Mouse (Mus musculus) urinary bladder, adult 2 months (tissue): ENCODE results near the gene Rnf182. TPM values are rescaled to one million over a fixed set of nuclear protein-coding genes. Genes with fewer than 3 reads are reported as not detected.

Experiments
- DNase-seq: peaks from one replicate; pipeline ENCODE4 v3.0.0; 2022; ENCODE audit warnings: low spot score
- polyA plus RNA-seq: library from polyadenylated mRNA; depleted of rRNA; stranded (reverse); fragments of >200 nt; gene quantifications from 2 replicates; pipeline ENCODE4 v1.2.3, GENCODE M21; 2012; rRNA removed

Rnf182 gene
- 0.60 and 0.83 TPM in 2 replicates for polyA plus RNA-seq

DNA sequence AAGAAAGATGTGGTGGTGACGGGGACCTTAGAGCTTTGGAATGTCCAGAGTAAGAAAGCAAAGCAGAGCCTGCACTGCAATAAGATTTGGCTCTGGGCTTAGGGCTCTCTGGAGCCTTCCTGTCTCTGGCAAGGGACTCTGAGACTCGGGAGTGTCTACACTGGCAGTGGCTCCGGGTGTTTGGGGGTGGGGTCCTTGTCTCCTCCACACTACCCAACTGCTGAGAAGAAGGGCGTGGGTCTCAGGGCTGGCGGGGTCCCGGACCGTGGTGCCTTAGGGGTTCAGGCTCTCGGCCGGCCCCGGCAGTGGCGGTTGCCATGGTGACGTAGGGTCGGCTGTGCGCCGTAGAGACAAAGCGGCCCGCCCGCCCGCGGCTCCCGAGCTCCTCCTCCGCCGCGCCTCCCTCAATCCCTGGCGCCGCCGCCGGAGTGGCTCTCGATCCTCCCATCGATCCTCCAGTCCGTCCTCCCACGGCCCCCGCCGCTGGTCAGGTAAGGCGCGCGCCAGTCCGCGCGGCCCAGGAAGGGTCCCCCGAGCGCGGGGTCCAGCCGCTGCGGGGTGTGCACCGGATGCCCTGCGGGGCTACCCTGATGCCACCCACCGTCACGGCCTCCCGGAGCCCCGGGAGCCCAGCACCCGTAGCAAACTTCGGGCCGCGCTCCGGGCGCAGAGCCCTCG is at the start of gene Rnf182:
Gene Rnf182 (plus strand): TSS at position 134 of the 678 bp plus-strand sequence.
- peak; percentile 38 for DNase-seq

DNA sequence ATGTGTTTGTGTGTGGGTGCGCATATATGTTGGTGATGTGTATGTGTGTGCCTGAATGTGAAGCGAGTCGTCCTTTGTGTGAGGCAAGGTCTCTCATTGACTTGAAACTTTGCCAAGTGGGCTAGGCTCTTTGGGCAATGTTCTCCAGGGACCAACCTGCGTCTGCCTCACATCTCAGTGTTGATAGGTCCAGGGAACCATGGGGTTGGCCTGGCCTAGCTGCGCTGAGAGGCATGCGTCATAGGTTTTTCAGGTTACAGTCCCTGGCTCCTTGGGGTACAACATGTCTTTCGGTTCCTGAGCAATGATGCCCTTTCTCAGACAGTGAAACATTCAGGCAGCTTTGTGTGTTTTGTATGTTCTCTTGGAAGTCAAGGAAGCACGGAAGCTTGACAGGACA is 49.3 kb upstream of the Rnf182 start:
- no peak for DNase-seq

DNA sequence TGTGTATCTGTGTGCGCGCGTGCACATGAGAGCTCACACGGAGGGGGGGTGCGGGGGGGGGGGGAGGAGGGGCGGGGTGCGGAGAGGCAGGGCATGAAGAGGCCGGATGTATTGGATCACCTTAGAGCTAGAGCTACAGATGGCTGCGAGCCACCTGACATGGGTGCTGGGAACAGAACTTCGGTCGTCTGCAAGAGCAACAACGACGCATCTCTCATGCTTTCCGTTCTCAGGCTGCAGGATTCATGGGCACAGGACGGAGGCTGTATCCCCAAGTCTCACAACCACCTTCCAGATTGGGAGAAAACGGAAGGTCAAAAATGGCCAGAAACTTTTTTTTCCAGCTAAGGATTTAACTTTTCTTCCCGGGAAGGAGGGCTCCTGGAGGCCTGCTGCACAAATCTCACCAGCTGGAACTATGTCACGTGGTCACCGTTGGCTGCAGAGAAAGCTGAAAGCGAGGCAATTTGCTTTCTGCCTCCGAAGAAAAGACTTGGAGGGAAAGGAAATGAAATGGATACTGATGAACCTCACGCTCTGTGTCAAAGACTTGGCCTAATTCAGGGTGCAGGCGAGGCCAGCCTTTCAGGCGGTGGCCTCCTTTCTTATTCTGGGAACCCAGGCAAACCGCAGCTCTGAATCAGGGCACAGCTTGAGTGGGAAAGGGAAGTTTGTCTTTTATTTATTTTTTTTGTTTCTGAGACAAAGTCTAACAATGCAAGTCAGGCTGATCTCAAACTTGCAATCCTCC is 48.2 kb upstream of the Rnf182 start:
- no peak for DNase-seq

DNA sequence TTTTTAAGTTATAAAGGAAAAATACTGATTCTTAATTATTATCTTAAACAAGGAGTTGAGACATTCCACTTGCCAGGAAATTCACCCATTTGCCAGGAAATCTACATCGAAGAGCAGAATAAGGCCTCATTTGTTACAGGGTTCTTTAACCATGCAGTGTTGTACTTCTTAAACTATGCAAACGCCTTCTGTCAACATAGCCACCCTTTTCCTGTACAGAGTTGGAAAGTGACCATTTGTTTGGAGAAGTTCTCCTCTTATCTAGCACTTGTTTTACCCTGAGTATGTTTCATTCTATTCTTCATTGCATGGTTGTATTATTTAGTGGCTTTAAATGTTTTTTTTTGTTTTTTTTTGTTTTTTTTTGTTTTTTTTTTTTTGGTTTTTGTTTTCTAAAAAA is 41.5 kb upstream of the Rnf182 start:
- no peak for DNase-seq

DNA sequence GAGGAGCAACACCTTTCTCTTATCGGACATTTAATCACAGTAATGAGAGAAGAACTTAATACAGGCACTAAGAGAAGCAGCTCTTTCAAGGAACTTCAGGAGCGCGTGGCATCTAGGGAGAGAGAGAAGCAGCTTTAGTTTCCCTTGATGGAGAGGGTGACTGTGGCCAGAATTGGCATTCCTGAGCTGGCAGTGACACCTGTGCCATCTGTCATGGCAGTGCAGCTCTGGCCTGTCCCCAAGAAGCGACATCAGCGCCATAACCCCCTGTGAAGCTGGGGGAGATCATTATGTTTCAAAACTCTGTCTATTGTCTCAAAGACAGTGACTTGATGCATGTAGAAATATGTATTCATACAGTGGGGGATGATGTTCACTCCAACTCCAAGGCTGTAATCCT is 40.1 kb upstream of the Rnf182 start:
- DNase-seq = no peak

DNA sequence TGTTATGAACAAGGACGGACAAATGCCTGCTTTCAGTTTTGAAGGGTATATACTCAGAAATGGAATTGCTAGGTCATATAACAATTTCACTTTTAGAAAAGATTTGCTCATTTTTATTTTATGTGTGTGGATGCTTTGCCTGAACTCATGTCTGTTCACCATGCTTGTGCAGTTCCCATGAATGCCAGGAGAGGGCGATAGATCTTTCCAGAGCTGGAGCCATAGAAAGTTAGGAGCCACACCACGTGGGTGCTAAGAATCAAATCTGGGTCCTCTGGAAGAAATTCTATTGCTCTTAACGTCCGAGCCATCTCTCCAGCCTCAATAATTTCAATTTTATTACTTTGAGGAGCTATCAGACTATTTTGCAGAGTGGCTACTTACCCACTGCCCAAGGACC is 38.3 kb upstream of the Rnf182 start:
- DNase-seq = no peak

DNA sequence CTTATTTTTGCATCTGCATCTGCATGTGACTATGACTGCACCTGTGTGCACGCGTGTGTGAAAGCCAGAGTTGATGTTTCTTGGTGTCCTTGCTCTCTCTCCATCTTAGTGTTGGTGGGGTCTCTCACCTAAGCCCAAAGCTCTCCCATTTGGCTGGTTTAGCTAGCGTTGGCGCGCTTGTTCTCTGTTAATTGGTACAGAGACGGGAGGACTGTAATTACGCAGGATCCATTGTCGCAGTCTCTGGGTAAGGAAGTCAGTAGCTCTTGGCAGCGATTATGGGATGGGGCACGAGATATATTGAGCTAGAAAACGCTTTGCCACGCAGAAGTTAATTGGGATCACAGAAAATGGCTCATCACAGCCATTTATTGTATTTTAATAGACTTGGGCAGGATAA is 37.7 kb upstream of the Rnf182 start:
- DNase-seq = no peak

DNA sequence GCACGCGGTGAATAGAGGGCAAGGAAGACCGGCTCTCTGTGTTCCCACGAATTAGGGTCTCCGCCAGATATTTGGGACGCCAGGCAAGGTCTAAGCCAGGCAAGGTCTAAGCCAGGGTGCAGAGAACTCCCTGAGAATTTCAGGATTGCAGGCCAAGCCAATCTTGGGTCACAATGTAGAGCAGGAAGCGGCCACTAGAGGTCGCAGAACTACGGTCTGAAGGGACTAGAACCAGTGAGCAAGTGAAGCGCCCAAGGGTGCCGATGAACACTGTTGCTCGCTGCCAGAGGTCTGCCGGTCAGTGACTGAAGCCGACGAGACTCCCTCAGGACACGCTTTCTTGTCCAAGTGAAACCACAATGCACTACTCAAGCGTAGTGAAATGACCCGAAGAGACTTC is 35.8 kb upstream of the Rnf182 start:
- no peak for DNase-seq

DNA sequence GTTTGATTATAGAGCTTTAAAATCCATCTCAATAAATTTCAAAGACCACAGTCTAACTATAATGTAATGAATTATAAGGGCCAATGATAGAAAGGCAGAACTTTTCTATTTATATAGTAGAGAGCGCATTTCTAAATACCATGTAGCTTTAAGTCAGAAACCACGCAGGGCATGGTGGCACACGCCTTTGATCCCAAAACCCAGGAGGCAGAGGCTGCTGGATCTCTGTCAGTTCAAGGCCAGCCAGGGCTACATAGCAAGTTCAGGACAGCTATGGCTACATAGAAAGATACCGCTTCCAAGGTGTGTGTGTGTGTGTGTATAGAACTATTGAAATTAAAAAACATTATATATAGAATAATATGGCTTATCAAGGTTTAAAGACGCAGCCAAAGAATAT is 34.8 kb upstream of the Rnf182 start:
- DNase-seq = no peak

DNA sequence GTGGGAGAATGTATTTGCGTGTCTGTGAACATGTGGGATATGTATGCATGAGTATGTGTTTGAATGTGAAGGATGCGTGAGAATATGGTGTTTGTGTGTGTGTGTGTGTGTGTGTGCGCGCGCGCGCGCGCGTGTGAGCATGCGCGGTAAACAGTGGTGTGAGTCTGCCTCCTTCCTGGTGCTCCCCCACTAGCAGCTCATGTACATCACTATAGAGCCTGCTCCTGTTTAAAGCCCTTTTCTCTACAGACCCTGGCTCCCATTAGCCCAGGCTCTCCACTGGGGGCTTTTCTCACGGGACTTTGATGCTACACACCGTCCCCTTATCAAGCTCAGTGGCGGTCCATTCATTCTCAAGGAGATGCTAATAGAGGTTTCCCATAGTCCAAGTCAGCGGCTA is 32.5 kb upstream of the Rnf182 start:
- no peak for DNase-seq

DNA sequence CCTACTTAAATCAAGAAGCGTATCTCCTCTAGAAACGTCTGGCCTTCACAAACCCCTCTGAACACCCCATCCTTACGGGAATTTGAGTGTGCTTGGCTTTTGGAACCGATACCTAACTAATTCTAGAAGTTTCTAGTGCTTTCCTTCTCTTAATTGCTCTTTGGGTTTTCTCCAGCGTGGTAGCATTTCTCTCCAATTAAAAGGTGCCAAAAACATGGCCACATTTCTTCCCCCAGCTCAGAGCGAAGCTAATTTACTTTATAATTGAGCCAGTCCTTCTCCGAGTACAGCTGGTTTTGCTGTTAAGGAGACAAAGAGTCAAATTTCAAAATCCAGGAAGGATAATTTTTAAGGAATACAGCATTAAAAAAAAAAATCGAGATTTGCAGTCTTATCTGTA is 32.0 kb upstream of the Rnf182 start:
- DNase-seq = no peak

DNA sequence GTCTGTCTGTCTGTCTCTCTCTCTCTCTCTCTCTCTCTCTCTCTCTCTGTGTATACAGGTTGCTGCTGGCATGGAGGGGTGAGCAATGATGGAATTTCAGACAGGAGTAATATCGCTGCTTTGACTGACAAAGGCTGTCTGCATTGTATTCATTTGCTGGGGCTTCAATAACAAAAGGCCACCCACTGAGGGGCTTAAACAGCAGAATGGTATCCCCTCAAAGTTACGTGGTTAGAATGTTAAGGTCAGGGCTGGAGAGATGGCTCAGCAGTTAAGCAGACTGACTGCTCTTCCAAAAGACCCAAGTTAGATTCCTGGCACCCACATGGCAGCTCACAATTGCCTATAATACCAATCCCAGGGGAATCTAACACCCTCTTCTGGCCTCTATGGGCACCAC is 30.2 kb upstream of the Rnf182 start:
- no peak for DNase-seq

DNA sequence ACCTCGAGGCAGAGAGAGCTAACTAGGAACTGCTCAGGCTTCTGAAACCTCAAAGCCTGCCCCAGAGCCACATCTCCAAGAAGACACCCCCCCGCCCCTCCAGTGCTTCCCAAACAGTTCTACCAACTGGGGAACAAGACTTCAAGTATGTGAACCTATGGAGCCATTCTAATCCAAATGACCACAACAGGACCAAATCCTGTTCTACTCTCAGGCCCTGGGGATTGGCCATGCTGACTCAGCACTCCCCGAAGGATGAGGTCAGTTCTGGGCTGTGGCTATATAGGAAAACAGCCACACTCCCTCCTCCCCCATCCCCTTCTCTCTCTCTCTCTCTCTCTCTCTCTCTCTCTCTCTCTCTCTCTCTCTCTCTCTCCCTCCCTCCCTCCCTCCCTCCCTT is 28.5 kb upstream of the Rnf182 start:
- DNase-seq = no peak

DNA sequence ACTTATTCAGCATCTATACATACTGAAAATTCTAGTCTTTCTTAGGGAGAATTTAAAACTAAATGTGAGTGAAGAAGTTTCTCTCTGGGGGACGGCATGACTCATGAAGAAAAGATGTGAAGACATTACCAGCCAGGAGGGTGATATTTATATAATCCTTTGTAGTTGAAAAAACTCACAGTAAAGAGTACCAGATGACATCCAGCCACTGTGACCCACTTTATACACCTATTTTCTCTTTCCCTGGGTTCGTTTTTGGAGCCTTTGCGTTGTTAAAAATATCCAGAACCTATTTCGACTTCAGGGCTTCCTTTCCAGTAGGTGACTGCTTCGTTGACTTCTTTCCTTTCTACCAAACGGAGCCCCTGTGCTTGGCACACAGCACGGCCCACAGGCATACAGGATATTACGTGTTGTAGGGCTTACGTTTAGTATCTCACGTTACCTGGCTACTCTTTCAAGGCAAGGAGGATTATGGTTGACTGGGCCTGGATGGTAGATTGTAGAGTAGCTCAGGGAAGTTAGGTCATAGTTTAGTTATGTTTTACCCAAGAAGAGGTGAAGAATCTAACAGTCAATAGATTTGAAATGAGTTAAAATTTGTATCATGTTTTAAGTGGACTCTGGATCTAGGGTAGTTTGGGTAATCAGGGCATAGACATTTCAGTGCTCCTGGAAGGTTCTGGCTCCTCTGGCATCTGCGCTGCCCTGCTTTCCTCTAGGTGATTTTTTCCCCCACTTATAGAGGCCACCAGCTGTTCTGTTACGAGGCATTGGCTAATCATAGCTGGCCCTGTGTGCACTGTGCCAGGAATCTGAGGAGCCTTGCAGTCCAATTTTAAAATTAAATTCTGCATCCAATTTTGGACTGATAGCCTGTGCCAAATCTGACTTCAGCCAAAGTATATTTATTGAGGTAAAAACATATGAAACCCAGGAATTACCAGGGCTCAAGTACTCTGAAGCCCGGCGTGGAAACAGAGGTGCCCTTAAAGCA is 27.4 kb upstream of the Rnf182 start:
- DNase-seq = no peak

DNA sequence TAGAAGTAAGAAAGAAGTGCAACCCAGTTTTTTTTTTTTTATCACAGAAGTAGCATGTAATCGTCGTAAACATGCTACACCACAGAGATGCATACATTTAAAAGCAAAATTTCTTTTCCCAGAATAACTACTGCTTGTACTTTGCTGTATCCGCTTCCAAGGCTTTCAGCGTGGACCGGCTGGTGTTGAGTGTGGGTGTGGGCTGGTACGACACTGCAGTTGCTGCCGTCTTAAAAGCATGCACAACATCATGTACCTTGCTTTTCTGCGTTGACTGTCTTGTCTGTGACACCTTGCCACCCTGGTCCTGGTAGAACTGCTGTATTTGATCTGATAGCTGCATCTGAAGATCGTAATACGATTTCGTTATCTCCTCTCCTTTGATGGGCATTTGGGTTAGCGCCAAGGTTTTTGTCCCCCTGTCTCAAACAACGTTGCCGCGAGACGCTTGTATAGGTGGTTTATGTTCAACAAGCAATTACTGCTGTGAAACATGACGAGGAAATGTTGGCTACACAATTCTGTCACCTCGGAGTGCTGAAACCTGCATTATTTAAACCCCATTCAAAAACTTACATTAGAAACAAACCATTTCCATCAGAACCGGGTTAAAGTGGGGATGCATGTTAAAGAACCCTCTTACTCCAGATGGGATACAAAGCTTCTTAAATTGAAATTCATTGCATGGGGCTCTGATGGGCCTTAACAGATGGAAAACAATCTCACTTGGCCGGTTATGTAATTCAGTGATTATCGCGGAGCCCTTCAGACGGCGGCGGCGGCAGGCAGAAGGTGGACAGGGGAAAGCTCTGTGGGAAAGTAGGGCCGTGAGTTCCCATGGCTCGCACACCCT is 23.5 kb upstream of the Rnf182 start:
- no peak for DNase-seq

DNA sequence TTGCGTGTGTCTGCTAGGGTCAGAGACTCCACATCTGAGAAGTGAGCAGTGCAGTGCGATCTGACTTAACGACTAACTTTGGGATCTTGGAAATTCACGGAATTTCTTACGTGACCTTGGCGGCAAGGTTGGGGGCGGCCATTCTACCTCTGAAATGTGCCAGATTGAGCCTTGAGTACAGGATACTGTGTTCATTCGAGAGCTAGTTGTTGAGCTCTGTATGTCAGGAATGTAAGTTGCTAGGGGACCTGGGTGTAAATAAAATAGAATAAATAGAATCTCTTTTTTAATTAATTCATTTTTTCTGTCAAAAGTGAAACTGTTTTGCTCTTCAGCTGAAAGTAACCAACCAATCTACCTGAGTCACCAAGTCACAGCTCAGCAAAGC is 22.8 kb upstream of the Rnf182 start:
- no peak for DNase-seq

DNA sequence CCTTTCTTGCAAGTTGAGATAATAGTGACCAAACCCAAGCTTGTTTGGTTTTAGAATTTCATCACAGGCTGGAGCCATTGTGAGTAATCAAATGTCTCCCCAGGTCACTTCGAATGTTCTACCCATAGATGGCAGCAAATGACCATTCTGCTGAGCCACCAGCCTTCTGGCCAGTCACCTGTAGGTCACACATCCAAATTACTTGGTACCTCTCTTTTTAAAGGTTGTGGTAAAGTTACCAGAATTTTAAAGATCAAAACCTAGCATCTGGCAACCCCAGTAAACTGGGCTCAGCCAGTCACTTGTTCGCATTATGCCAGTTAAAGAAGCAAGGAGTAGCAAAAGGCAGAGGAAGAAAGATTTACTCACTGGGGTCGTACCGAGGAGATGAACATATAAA is 19.6 kb upstream of the Rnf182 start:
- DNase-seq = no peak

DNA sequence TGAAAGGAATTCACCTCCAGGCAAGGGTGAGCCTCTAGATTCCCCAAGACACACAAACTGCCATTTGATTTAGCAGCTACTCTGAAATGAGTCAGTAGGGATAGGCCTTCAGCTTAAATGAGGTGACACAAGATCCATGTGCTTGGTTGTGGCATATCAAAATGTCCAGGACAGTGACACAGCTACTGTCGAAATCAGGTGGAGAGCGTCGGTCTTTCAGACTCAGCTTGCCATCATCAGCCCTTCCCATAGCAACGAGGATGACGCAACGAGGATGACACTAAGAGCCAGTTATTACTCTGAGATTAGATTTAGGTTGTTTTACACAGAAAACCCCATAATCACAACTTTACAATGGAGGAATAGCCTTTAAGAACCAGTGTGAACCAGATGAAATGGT is 14.5 kb upstream of the Rnf182 start:
- DNase-seq = no peak

DNA sequence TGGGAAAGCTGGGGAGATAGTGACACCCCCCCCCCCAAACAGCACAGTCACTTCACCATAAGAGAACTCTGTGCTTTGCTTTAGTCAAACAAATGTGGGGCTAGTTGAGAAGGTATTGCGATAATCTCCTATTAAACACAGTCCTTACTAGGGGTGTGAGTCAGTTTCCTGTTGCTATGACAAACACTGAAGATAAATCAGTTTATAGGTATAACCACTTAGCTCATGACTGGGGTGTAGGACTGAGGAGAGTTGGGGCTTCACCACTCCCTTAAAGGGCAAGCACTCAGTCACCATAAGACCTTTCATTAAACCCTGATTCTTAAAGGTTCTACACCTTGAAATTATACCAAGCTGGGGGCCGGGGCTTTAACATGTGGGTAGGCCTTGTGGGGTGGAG is 13.1 kb upstream of the Rnf182 start:
- no peak for DNase-seq

DNA sequence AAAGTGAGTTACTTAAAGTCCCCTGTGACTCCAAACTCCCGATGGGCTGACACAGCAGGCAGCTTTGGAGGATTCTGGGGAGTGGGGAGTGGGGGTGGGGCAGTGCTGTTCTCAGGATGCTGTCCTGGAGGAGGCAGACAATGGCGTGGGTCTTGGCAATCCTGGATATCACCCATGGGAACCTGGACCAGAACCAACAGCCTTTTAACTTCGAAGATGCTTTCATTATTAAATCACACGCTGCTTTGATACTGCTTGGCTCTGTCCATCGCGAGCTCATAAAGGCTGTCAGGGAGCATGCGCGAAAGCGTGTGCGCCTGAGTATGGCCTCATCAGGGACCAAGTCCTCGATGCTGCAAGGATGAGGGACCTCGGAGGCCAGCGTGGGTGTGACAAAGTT is 12.5 kb upstream of the Rnf182 start:
- no peak for DNase-seq

DNA sequence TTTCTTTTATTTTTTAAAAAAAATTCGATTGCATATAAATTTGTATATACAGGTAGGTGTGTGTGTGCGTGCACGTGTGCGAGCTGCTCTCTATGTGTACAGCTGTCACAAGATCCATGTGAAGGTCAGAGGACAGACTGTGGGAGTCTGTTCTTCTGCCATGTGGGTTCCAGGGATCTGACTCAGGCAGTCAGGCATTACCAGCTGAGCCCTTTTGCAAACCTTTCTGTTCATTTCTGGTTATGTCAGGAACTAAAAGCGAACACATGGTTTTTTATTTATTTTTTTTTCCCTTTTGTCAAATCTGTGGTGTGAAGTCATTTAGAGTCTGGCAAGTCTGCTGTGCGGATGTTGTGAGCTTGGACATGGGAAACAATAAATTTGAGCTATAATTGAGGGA is 6.7 kb upstream of the Rnf182 start:
- no peak for DNase-seq

DNA sequence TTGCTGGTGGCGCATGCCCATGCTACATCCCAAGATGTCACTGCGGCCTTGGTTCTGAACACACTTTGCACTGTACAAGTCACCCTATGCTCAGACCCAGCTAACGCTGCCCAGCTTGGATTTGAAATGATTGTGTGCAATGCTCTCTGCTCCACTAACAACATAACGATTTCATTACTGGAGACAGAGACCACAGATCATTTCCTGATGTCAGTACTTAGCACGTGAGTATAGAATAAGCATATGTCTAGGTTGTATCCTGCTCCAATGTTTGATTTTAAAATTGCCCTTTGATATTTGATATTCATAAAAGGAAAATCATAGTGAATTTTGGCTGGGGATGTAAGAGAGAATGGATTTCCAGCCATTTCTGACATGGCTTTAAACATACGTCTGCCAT is 3.5 kb upstream of the Rnf182 start:
- DNase-seq = no peak
